In genomic region chr3:28144676-28145075, GRCm38 (mm10) we compare ENCODE assay signal across 13 mouse cellular contexts.
DNase-seq lines count a peak whose midpoint lies in the region; ATAC-seq lines count a peak whose summit lies in the region.
"Had no signal": no experiment of that assay in that cellular context is flagged by ENCODE, and none has a peak within 500 bp of the region (broad histone marks: within the 10 kb centered on the region; RNA-seq: fewer than 3 reads in every experiment).

No protein-coding gene starts in this region.

- H3K4me3 ChIP-seq in heart, embryonic 10.5 days: no peak overlapping the region
- no peak overlapping the region for H3K4me3 ChIP-seq in lung, embryonic 16.5 days (ENCODE audit: low read length)
- H3K4me3 ChIP-seq: myocyte had no signal

- no peaks in the 10 kb centered on the region for H3K36me3 ChIP-seq in heart, embryonic 10.5 days
- H3K36me3 ChIP-seq in lung, embryonic 16.5 days (ENCODE audit: control insufficient read depth, insufficient read depth, low read length): no peaks in the 10 kb centered on the region

- no peaks in the 10 kb centered on the region for H3K4me1 ChIP-seq in heart, embryonic 10.5 days
- no peaks in the 10 kb centered on the region for H3K4me1 ChIP-seq in lung, embryonic 16.5 days (replicated peaks; ENCODE audit: control insufficient read depth, insufficient read depth, low read length)

- H3K27ac ChIP-seq in heart, embryonic 10.5 days: no peak overlapping the region
- no peak overlapping the region for H3K27ac ChIP-seq in lung, embryonic 16.5 days (ENCODE audit: low read length)
- H3K27ac ChIP-seq: hindbrain, embryonic 14.5 days had no signal

- peak; percentile 81 to 86 for DNase-seq in heart, adult 18-20 months
- DNase-seq in heart, embryonic 10.5 days (ENCODE audit: low spot score): no peak
- DNase-seq in adipocyte (ENCODE audit: low spot score): peak; percentile 100
- peak; percentile 14 to 27 for DNase-seq in gastrocnemius, adult 8-10 months (ENCODE audit: low spot score in 2 of 2)
- DNase-seq in retina, embryonic 14.5 days (ENCODE audit: low spot score): no peak
- no peak for DNase-seq in MN1 (ENCODE audit: low spot score)
- DNase-seq: kidney, postnatal 25 days; thymus, postnatal 36 days had no signal

- H3K27me3 ChIP-seq in heart, embryonic 10.5 days (ENCODE audit: insufficient read depth, poor library complexity, severe bottlenecking): no peaks in the 10 kb centered on the region
- H3K27me3 ChIP-seq in lung, embryonic 16.5 days (ENCODE audit: control insufficient read depth, insufficient read depth, low read depth, low read length): no peaks in the 10 kb centered on the region

- ATAC-seq in lung, embryonic 16.5 days (ENCODE audit: low read depth): peak; percentile 75
- ATAC-seq in frontal cortex, adult (ENCODE audit: low TSS enrichment): no peak
- ATAC-seq: CD4-positive, CD25-positive, alpha-beta regulatory T cell, adult 4 months had no signal

- H3K9me3 ChIP-seq in heart, embryonic 10.5 days: no peaks in the 10 kb centered on the region
- H3K9me3 ChIP-seq in lung, embryonic 16.5 days (ENCODE audit: control insufficient read depth, low read length): no peaks in the 10 kb centered on the region

- no peak overlapping the region for H3K4me2 ChIP-seq in lung, embryonic 16.5 days (ENCODE audit: low read depth, low read length)
- H3K4me2 ChIP-seq: hindbrain, embryonic 14.5 days had no signal

- H3K9ac ChIP-seq in lung, embryonic 16.5 days (ENCODE audit: low read length): no peak overlapping the region
- H3K9ac ChIP-seq: hindbrain, embryonic 14.5 days had no signal

Comparison
In these comparisons a context has a peak if more than half of its experiments do, and no peak if none do; other contexts are left out.
1. DNase-seq: peak in heart, adult 18-20 months (2 of 2), adipocyte (single experiment) and gastrocnemius, adult 8-10 months (2 of 2); none in heart, embryonic 10.5 days (single experiment), retina, embryonic 14.5 days (single experiment) and MN1 (single experiment).